Mouse (Mus musculus) cerebellum, adult 2 months (tissue): Measurements from ENCODE around the gene Zbtb8os.

Experiments
- CTCF ChIP-seq: fragments of 200-500 bp; IDR thresholded peaks from 2 replicates; pipeline ENCODE4 v1.5.1; 2011; ENCODE audit warnings: low read depth, mild to moderate bottlenecking, control low read depth, low read length, moderate library complexity, borderline replicate concordance; ENCODE audit not compliant: insufficient read depth
- POLR2A ChIP-seq: fragments of 200-500 bp; IDR thresholded peaks from 2 replicates; pipeline ENCODE4 v1.6.1; 2011; ENCODE audit warnings: low read length, control low read depth, borderline replicate concordance; ENCODE audit not compliant: insufficient read depth

GRCm38 (mm10) chr4:129394089-129394870 lies 58.8 kb downstream of the Zbtb8os start:
- TF ChIP-seq CTCF (no peak), POLR2A (no peak)
